Mouse (Mus musculus) neural tube, embryonic 14.5 days (tissue): ENCODE measurements around the gene Sash1. TPM values are rescaled to one million over a fixed set of nuclear protein-coding genes. Genes with fewer than 3 reads are reported as not detected.

Experiments used
- ATAC-seq: fragments of 200-750 bp; cut with Nextera tagmentation; 2 replicates; pipeline ENCODE4 v1.8.0; 2017; ENCODE audit warnings: low read depth, mild to moderate bottlenecking, moderate TSS enrichment, moderate library complexity
- H3K27ac ChIP-seq: fragments of 300-500 bp; sonication (generic); 2 replicates; pipeline ENCODE4 v1.5.1; 2014; ENCODE audit warnings: low read depth, mild to moderate bottlenecking, control low read depth, low read length, moderate library complexity, mixed read lengths
- H3K27me3 ChIP-seq: fragments of 300-500 bp; sonication (generic); 2 replicates; pipeline ENCODE4 v1.6.1; 2014; ENCODE audit warnings: low read length; ENCODE audit not compliant: control insufficient read depth, insufficient read depth
- H3K36me3 ChIP-seq: fragments of 300-500 bp; sonication (generic); 2 replicates; pipeline ENCODE4 v1.6.1; 2014; ENCODE audit warnings: low read length, mixed read lengths; ENCODE audit not compliant: control insufficient read depth, insufficient read depth
- H3K4me1 ChIP-seq: fragments of 300-500 bp; sonication (generic); 2 replicates; pipeline ENCODE4 v1.6.1; 2014; ENCODE audit warnings: low read length; ENCODE audit not compliant: control insufficient read depth, insufficient read depth
- H3K4me2 ChIP-seq: fragments of 300-500 bp; sonication (generic); 2 replicates; pipeline ENCODE4 v1.6.1; 2014; ENCODE audit warnings: mild to moderate bottlenecking, low read depth, low read length, control low read depth
- H3K4me3 ChIP-seq: fragments of 300-500 bp; sonication (generic); 2 replicates; pipeline ENCODE4 v1.5.1; 2014; ENCODE audit warnings: low read depth, low read length, control low read depth, mixed read lengths
- H3K9ac ChIP-seq: fragments of 300-500 bp; sonication (generic); replicated peaks from 2 replicates; pipeline ENCODE4 v1.6.1; 2014; ENCODE audit warnings: low read depth, mild to moderate bottlenecking, control low read depth, low read length, mixed read lengths
- H3K9me3 ChIP-seq: fragments of 300-500 bp; sonication (generic); 2 replicates; pipeline ENCODE4 v1.6.1; 2016; ENCODE audit warnings: low read length; ENCODE audit not compliant: control insufficient read depth
- WGBS: fragments of 180-500 bp; shearing (Covaris S2); extraction: QIAGEN DNeasy Blood & Tissue Kit; methylation state at CpG from one replicate; pipeline ENCODE4 v1.1.7; 2014; 5-methylcytosine and 5-hydroxymethylcytosine counted together
- polyA plus RNA-seq: library from polyadenylated mRNA; unstranded; fragments of >200 nt; fragmentation: Nextera tagmentation; extraction: Ambion mirVana; gene quantifications from 2 replicates; pipeline ENCODE4 v1.2.1, GENCODE M21; 2014

Sash1 gene
- polyA plus RNA-seq, 1 experiment from 2014 or later: 5.1 TPM

DNA sequence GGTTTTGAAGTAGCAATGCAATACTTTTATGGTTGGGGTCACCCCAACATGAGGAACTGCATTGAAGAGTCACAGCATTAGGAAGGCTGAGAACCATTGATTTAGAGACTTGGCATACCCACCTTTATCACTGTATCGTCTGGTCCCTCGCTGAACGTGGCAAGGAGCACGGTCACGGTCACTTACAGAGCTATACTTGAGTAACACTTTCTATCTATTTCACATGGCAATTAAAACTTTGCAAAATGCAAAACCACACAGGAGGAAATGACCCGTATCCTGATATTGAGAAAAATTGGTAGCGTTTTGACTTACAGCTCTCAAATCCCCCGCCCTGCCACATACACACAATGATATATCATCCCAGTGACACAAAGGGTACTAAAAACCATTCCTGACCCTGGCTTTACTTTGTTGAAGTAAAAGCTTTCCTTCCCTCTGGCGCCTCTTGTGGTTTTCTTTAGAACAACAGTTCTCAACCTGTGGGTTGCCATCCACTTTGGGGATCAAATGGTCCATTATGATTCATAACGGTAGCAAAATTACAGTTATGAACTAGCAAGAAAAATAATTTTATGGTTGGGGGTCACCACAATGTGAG is 119.8 kb downstream of the Sash1 start:
- WGBS: 62% methylated on average over 10 of the region's 10 CpGs
- Histone ChIP-seq H3K4me2 (no peak overlapping the region), H3K9me3 (no peaks in the 10 kb centered on the region), H3K27me3 (no peaks in the 10 kb centered on the region), H3K4me3 (no peak overlapping the region), H3K4me1 (peaks cover 6% of the 10 kb centered on the region; the same call in 1 of the 2 replicates), H3K36me3 (no peaks in the 10 kb centered on the region), H3K27ac (no peak overlapping the region), H3K9ac (no peak overlapping the region)
- no peak for ATAC-seq

DNA sequence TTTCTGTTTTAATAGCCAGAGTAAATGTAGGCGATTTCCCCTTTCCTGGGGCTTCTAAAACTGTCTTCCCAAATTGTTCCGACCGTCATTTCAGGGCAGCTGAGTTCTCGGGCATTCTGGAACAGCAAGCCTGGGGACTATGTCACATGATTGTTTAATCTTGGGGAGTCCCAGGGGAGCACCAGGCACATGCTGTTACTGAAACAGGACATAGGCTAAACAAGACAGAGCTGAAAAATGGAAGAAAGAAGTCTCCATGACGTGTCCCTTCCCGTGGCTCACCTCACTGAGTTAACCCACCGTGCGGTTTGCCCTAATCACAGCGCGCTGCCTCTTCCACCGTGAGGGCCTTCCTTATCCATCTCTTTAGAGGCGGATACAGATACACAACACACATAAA is 123.1 kb downstream of the Sash1 start:
- peak overlapping the region; percentile 36 for H3K4me2 ChIP-seq
- H3K9me3 ChIP-seq: no peaks in the 10 kb centered on the region
- H3K4me3 ChIP-seq: no peak overlapping the region
- no peak overlapping the region for H3K9ac ChIP-seq
- ATAC-seq: peak; percentile 14; the same call in 1 of the 2 replicates
- no peaks in the 10 kb centered on the region for H3K36me3 ChIP-seq
- H3K27ac ChIP-seq: no peak overlapping the region
- H3K27me3 ChIP-seq: no peaks in the 10 kb centered on the region
- 18% methylated on average over 12 of the region's 12 CpGs for WGBS
- H3K4me1 ChIP-seq: peaks cover 19% of the 10 kb centered on the region; the same call in 1 of the 2 replicates

DNA sequence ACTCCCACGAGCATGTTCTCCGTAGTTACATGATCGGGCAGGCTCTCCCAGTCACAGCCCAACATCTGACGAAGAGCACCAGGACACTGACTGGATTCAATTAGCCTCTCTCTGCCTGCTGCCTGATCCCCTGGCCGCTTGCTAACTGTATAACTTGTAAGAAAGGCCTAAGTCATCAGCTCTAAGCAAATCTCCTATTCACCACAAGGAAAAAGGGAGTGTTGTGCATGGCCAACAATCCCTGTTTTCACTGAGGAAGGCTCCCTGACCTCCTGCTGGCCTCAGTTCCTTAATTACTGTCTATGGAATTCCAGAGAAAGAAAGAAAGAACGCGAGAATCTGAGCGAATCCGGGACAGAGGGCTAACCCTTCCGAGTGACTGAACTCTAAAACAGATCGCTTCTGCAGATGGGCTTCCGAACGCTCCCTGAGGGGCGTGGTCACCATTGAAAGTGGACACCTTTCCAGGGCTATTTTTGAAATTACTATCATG is 123.6 kb downstream of the Sash1 start:
- peak overlapping the region; percentile 22; the same call in 1 of the 2 replicates for H3K9ac ChIP-seq
- no peaks in the 10 kb centered on the region for H3K36me3 ChIP-seq
- 3% methylated on average over 14 of the region's 14 CpGs for WGBS
- H3K27ac ChIP-seq: peak overlapping the region; percentile 2; the same call in 1 of the 2 replicates
- H3K4me1 ChIP-seq: peaks cover 24% of the 10 kb centered on the region; the same call in 1 of the 2 replicates
- H3K4me3 ChIP-seq: peak overlapping the region; percentile 19; the same call in 1 of the 2 replicates
- no peaks in the 10 kb centered on the region for H3K27me3 ChIP-seq
- peak; percentile 57; the same call in 1 of the 2 replicates for ATAC-seq
- H3K4me2 ChIP-seq: peak overlapping the region; percentile 36
- no peaks in the 10 kb centered on the region for H3K9me3 ChIP-seq

DNA sequence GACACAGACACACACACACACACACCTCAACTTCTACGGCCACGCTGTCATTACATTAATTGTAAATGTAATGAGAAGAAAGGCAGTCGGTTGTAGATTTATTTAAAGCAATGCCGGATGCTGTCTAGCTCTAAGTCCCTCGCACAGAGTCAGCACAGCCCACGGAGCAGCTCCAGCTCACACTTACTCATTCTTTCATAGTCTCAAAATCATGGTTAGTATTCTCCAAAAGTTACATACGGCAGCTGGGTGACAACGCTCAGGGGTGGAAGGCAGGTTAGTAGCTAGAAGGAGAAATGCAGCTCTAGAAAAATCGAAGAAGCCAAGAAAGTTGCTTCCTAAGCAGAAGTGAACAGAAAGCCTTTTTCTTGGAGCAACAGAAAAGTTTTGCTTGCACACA is 124.2 kb downstream of the Sash1 start:
- Histone ChIP-seq H3K27ac (peak overlapping the region; percentile 2; the same call in 1 of the 2 replicates), H3K27me3 (no peaks in the 10 kb centered on the region), H3K4me2 (peak overlapping the region; percentile 36), H3K4me3 (peak overlapping the region; percentile 19), H3K9me3 (no peaks in the 10 kb centered on the region), H3K4me1 (peaks cover 26% of the 10 kb centered on the region; the same call in 1 of the 2 replicates), H3K9ac (no peak overlapping the region), H3K36me3 (no peaks in the 10 kb centered on the region)
- ATAC-seq: no peak
- WGBS: 25% methylated on average over 9 of the region's 9 CpGs

DNA sequence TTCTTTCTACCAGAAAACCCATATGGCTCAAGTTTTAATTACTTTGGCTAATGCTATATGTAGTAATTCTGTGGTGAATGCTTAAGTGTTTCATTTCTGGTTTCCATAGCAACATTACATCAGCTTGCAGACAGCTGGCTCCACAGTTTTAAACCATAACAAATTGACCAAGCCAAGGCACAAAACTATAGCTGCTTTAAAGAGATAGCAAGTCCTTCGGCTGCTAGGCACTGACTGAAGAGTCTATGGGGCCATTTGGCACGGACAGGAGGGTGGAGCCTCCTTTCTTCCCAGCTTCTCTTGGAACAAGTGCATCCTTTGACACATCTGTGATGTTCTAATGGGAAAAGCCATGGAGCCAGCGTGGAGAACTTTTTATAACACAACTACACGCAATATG is 125.3 kb downstream of the Sash1 start:
- no peaks in the 10 kb centered on the region for H3K9me3 ChIP-seq
- peak; percentile 60; the same call in 1 of the 2 replicates for ATAC-seq
- H3K4me1 ChIP-seq: peaks cover 26% of the 10 kb centered on the region; the same call in 1 of the 2 replicates
- 6% methylated on average over 4 of the region's 4 CpGs for WGBS
- no peaks in the 10 kb centered on the region for H3K27me3 ChIP-seq
- H3K4me2 ChIP-seq: peak overlapping the region; percentile 32
- H3K4me3 ChIP-seq: peak overlapping the region; percentile 19; the same call in 1 of the 2 replicates
- H3K27ac ChIP-seq: peak overlapping the region; percentile 67
- no peaks in the 10 kb centered on the region for H3K36me3 ChIP-seq
- H3K9ac ChIP-seq: no peak overlapping the region

DNA sequence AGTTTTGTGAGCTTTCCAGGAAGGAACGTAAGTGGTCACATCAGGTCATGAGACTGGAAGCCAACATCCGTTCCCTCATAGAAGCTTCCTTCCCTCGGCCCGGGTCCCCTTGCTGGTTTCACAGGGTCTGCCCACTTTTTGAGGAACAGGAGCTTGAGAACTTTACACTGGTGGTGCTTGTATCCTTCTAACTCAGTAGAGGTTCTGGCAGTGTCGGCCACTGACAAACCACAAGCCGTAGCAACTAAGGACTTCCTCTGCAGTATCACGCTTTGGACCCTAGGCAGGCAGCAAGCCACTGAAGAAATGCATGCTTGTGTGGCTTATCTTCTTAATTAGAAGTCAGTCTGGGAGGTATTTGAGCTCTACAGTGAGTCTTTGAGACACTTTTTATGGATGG is 126.6 kb downstream of the Sash1 start:
- H3K4me1 ChIP-seq: peaks cover 26% of the 10 kb centered on the region; the same call in 1 of the 2 replicates
- no peak overlapping the region for H3K9ac ChIP-seq
- H3K4me3 ChIP-seq: no peak overlapping the region
- H3K9me3 ChIP-seq: no peaks in the 10 kb centered on the region
- H3K27ac ChIP-seq: 0 out of 2 replicates have a peak overlapping the region, but pooled peaks have one; percentile 28
- no peak for ATAC-seq
- H3K4me2 ChIP-seq: peak overlapping the region; percentile 54
- H3K36me3 ChIP-seq: no peaks in the 10 kb centered on the region
- 72% methylated on average over 7 of the region's 7 CpGs for WGBS
- no peaks in the 10 kb centered on the region for H3K27me3 ChIP-seq

DNA sequence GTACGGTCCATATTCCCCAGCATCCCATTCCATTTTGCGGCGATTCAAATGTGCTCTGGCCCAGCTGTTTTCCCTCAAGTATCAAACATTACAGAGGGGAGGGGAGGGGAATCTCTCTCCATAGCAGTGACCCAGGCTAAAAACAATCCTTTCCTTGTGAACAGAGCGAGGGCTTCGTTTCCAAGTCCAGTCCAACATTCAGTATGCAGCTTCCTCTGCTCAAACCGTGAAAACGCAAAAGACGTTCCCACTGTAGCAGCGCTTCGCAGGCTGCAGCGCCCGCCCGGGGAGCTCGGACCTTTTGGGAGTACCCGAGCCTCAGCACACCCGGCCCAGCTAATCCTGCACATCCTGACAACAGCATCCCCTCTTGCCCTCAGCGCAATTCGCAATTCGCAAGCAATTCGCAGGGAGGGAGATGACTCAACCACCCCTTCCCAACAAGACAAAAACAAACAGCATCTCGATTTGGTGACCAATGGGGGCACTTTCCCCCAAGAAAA is 128.4 kb downstream of the Sash1 start:
- 6% methylated on average over 21 of the region's 21 CpGs for whole genome bisulfite sequencing

DNA sequence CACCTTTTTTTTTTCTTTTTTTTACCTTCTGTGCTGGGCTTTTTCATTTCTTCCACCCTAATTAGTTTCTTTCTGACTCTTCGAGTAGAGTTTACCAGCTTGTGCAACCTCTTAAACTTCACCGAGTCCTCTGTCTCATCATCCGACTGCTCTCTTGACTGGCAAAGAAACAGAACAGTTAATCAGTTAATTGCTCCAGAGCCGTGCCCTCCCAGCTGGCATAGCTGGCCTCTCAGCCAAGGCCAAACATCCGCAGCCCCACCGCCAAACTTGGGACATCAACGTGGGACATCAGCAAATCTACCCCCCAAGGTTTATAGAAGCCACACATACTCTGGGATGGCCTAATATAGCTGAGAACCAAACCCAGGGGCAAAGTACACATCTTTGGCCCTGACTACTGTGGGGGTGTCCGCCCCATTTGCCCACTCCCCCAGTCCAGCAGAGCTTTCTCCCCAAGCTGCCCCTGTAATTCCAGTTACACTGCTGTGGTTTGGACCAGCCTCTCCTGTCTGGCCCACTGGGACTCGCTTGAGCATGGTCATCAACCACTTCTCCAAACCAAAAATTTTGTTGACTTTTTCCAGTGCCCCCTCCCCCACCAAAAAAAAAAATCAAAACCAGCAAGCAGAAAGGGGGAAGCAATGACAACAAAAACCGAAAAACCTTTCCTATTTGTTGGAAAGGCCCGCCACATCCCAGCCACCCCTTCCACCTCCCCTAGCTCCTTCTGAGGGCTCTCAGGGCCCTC is 129.1 kb downstream of the Sash1 start:
- no peaks in the 10 kb centered on the region for H3K27me3 ChIP-seq
- H3K4me2 ChIP-seq: peak overlapping the region; percentile 54
- H3K4me3 ChIP-seq: peak overlapping the region; percentile 25; the same call in 1 of the 2 replicates
- peaks cover 20% of the 10 kb centered on the region; the same call in 1 of the 2 replicates for H3K4me1 ChIP-seq
- peak overlapping the region; percentile 71; the same call in 1 of the 2 replicates for H3K27ac ChIP-seq
- no peaks in the 10 kb centered on the region for H3K36me3 ChIP-seq
- H3K9ac ChIP-seq: no peak overlapping the region; the same call in 1 of the 2 replicates
- 52% methylated on average over 11 of the region's 11 CpGs for WGBS
- ATAC-seq: no peak
- H3K9me3 ChIP-seq: no peaks in the 10 kb centered on the region

More for the DNA sequence above, 128.4 kb downstream of the Sash1 start:
- Histone ChIP-seq H3K4me3 (peak overlapping the region; percentile 25; the same call in 1 of the 2 replicates), H3K27ac (peak overlapping the region; percentile 71), H3K9me3 (no peaks in the 10 kb centered on the region), H3K27me3 (no peaks in the 10 kb centered on the region), H3K36me3 (no peaks in the 10 kb centered on the region), H3K9ac (peak overlapping the region; percentile 37; the same call in 1 of the 2 replicates), H3K4me2 (peak overlapping the region; percentile 54), H3K4me1 (peaks cover 23% of the 10 kb centered on the region; the same call in 1 of the 2 replicates)
- peak; percentile 22; the same call in 1 of the 2 replicates for ATAC-seq
